Mouse (Mus musculus): Measurements from ENCODE around the gene Gdpd1. TPM values are rescaled to one million over a fixed set of nuclear protein-coding genes. Genes with fewer than 3 reads are reported as not detected.

The Gdpd1 gene
- total and polyA plus RNA-seq, 3 experiments, result 7.9 to 11.2 TPM; not detected in 1

GRCm38 (mm10) chr11:87086290-87086984 lies 12.6 kb upstream of the Gdpd1 start, which contains the start of gene Smg8 (continued):
- TF ChIP-seq MEF2A (IDR thresholded peaks at IDR 0.05; ENCODE audit: extremely low read depth, insufficient replicate concordance, low read depth, low read length, poor library complexity, severe bottlenecking), result no peak
- no peak for TF ChIP-seq USF2 (IDR thresholded peaks at IDR 0.05; ENCODE audit: borderline replicate concordance in 1 of 2, insufficient read depth in 1 of 2, low read depth in 1 of 2, low read length in 2 of 2)
- TF ChIP-seq MYB (IDR thresholded peaks at IDR 0.05; ENCODE audit: low read depth, low read length), result no peak; the same call in 1 of the 2 replicates

DNA sequence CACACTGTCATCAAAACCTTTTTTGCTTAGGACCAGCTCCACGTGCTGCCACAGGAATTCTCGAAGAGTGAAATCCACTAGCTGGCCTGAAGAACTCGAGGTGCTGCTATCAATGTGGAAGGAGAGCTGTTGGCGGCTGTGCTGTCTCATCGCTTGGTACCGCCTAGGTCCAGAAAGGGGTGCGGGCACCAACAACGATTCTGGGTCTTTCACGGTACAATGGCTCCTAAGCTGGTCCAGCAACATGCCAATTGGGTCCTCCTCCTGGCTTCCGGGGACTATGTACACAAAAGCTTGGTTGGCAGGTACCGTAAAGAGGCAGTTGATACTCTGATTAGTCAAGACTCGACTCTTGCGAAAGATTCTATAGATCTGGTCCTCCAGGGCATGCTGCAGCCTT lies 11.6 kb upstream of the Gdpd1 start:
- DNase-seq (ENCODE audit: low read depth, low spot score), result no peak
- no peaks in the 10 kb centered on the region for H3K27me3 ChIP-seq (ENCODE audit: control insufficient read depth in 1 of 2, insufficient read depth in 2 of 2, low read length in 2 of 2)
- H3K9ac ChIP-seq (ENCODE audit: control insufficient read depth, low read depth, low read length, poor library complexity, severe bottlenecking), result peak overlapping the region; percentile 87
- H3K79me2 ChIP-seq (ENCODE audit: control insufficient read depth, insufficient read depth, low read length, poor library complexity), result peaks cover 33% of the 10 kb centered on the region
- H3K4me3 ChIP-seq (ENCODE audit: control insufficient read depth in 1 of 2, insufficient read depth in 1 of 2, low read depth in 2 of 2, low read length in 2 of 2), result peak overlapping the region; percentile 81 to 90
- no peak overlapping the region for H3K27ac ChIP-seq (ENCODE audit: control insufficient read depth, low read depth, low read length)
- no peak for TF ChIP-seq ZMIZ1 (IDR thresholded peaks at IDR 0.05; ENCODE audit: low read depth, low read length)
- TF ChIP-seq RCOR1 (IDR thresholded peaks at IDR 0.05; ENCODE audit: low read depth, low read length), result no peak
- no peak for TF ChIP-seq KAT2A (conservative IDR thresholded peaks at IDR 0.05; ENCODE audit: low read depth, low read length)
- peaks cover 11 to 18% of the 10 kb centered on the region in 2 experiments for H3K36me3 ChIP-seq (ENCODE audit: control insufficient read depth in 1 of 2, insufficient read depth in 2 of 2, low read length in 2 of 2)
- H3K9me3 ChIP-seq (replicated peaks; ENCODE audit: insufficient read depth, low read length), result no peaks in the 10 kb centered on the region
- peaks cover 10 to 16% of the 10 kb centered on the region in 2 experiments; a peak in 3 of 4 replicates for H3K4me1 ChIP-seq (ENCODE audit: control insufficient read depth in 1 of 2, insufficient read depth in 2 of 2, low read length in 2 of 2)

GRCm38 (mm10) chr11:87083712-87084111 lies 9.8 kb upstream of the Gdpd1 start:
- Histone ChIP-seq H3K9ac (ENCODE audit: control insufficient read depth, low read depth, low read length, poor library complexity, severe bottlenecking) (no peak overlapping the region), H3K27me3 (ENCODE audit: control insufficient read depth in 1 of 2, insufficient read depth in 2 of 2, low read length in 2 of 2) (no peaks in the 10 kb centered on the region), H3K79me2 (ENCODE audit: control insufficient read depth, insufficient read depth, low read length, poor library complexity) (peaks cover 35% of the 10 kb centered on the region), H3K4me3 (ENCODE audit: control insufficient read depth in 1 of 2, insufficient read depth in 1 of 2, low read depth in 2 of 2, low read length in 2 of 2) (peak overlapping the region in 1 of 2 experiments; percentile 81; a peak in 1 of 4 replicates), H3K9me3 (replicated peaks; ENCODE audit: insufficient read depth, low read length) (no peaks in the 10 kb centered on the region), H3K27ac (ENCODE audit: control insufficient read depth, low read depth, low read length) (no peak overlapping the region), H3K36me3 (ENCODE audit: control insufficient read depth in 1 of 2, insufficient read depth in 2 of 2, low read length in 2 of 2) (peaks cover 15 to 18% of the 10 kb centered on the region in 2 experiments), H3K4me1 (ENCODE audit: control insufficient read depth in 1 of 2, insufficient read depth in 2 of 2, low read length in 2 of 2) (peaks cover 10 to 16% of the 10 kb centered on the region in 2 experiments; a peak in 3 of 4 replicates)
- DNase-seq (ENCODE audit: low read depth, low spot score), result no peak
- TF ChIP-seq EP300 (IDR thresholded peaks at IDR 0.05; ENCODE audit: low read depth in 1 of 2, low read length in 2 of 2), result no peak
- TF ChIP-seq ZNF384 (IDR thresholded peaks at IDR 0.05; ENCODE audit: low read depth, low read length), result peak; percentile 54; the same call in 1 of the 2 replicates

DNA sequence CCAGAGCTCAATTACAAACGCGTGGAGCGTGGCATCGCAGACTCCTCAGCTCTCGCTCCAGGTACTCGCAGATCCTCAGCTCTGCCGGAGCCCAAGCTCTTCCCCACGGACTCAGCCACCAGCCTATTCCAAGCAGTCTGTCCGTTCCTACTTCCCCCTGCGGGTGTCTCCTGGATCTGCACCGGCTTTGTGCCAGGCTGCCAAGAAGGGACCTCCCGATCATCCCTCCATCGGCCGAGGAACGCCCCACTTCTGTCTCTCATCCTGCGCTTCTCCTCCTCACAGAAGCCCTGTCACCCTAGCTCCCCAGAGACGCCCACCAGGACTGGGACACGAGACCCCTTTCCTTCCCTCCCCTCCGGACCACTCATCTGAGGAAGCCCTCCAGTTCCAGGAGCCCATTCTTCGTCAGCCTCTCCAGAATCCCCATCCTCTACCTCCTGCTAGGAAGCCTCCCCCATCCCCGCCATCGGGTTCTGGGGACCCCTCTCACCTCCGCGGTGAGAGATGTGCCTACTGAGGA lies 458 bp downstream of the Gdpd1 start:
- peak; percentile 87 for DNase-seq (ENCODE audit: low read depth, low spot score)
- Histone ChIP-seq H3K79me2 (ENCODE audit: control insufficient read depth, insufficient read depth, low read length, poor library complexity) (peaks cover 2% of the 10 kb centered on the region; the same call in 1 of the 2 replicates), H3K4me3 (ENCODE audit: control insufficient read depth in 1 of 2, insufficient read depth in 1 of 2, low read depth in 2 of 2, low read length in 2 of 2) (peak overlapping the region; percentile 78 to 91), H3K36me3 (ENCODE audit: control insufficient read depth in 1 of 2, insufficient read depth in 2 of 2, low read length in 2 of 2) (peaks cover 5 to 11% of the 10 kb centered on the region in 2 experiments), H3K27me3 (ENCODE audit: control insufficient read depth in 1 of 2, insufficient read depth in 2 of 2, low read length in 2 of 2) (no peaks in the 10 kb centered on the region), H3K27ac (ENCODE audit: control insufficient read depth, low read depth, low read length) (peak overlapping the region; percentile 38), H3K4me1 (ENCODE audit: control insufficient read depth in 1 of 2, insufficient read depth in 2 of 2, low read length in 2 of 2) (peaks cover 4 to 9% of the 10 kb centered on the region in 2 experiments), H3K9me3 (replicated peaks; ENCODE audit: insufficient read depth, low read length) (no peaks in the 10 kb centered on the region), H3K9ac (ENCODE audit: control insufficient read depth, low read depth, low read length, poor library complexity, severe bottlenecking) (peak overlapping the region; percentile 67)
- TF ChIP-seq UBTF (IDR thresholded peaks at IDR 0.05; ENCODE audit: borderline replicate concordance, insufficient read depth, low read depth, low read length) (peak; percentile 53; the same call in 1 of the 2 replicates), CTCF (IDR thresholded peaks at IDR 0.05 in 2 of 3, conservative IDR thresholded peaks at IDR 0.05 in 1 of 3; ENCODE audit: control insufficient read depth in 1 of 3, insufficient read depth in 1 of 3, low read depth in 2 of 3, low read length in 3 of 3, poor library complexity in 1 of 3, severe bottlenecking in 1 of 3) (peak; percentile 30 to 35 (median 32); a peak in 4 of 6 replicates), SMC3 (IDR thresholded peaks at IDR 0.05; ENCODE audit: low read depth, low read length) (peak; percentile 17; the same call in 1 of the 2 replicates), GABPA (IDR thresholded peaks at IDR 0.05; ENCODE audit: low read depth, low read length) (no peak)

All from MEL (cell line).